Mouse (Mus musculus) left cerebral cortex, adult 18-20 months (tissue): Measurements from ENCODE around the gene Slc35e3. TPM values are rescaled to one million over a fixed set of nuclear protein-coding genes. Genes with fewer than 3 reads are reported as not detected.
"Not testable (repeated sequence)": the region's sequence is repeated elsewhere in the genome, so short reads cannot be mapped to it uniquely, and the experiment has no call there.

ENCODE experiments used
- DNase-seq, 2 experiments: peaks; one replicate each; pipeline ENCODE4 v3.0.0; 2021 to 2022; ENCODE audit warnings: low spot score in 2 of 2, mixed read lengths in 1 of 2
- total RNA-seq, 2 experiments: library from RNA; stranded (reverse); gene quantifications; 2 replicates each; pipeline ENCODE4 v1.2.3; 2021

The Slc35e3 gene
- total RNA-seq, 2 experiments from 2014 or later = 29.9 to 30.8 TPM

GRCm38 (mm10) chr10:117715654-117716053 lies 30.5 kb downstream of the Slc35e3 start:
- not testable (repeated sequence) for DNase-seq

GRCm38 (mm10) chr10:117714928-117715500 lies 31.2 kb downstream of the Slc35e3 start:
- no peak for DNase-seq

- no peak for DNase-seq
These were observed 32.1 kb downstream of the Slc35e3 start for GRCm38 (mm10) chr10:117714048-117714545.

DNA sequence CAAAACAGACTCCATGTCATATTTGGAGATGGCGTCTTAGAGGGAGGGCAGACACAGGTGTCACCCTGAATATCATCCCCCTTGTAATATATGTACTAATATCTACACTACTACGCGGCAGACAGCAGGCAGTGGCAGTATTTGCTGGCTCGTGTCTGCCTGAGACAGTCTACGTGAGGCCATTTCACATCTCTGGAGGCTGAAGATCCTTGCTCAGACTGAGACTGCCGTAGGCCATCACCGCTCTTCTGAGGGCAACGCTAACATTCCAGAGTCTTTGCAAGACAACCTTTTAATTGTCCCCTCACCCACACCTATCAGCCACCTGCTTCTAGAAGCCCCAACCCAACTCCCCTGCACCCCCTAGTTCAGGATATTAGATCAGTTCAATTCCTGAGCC lies 32.7 kb downstream of the Slc35e3 start:
- no peak for DNase-seq

- DNase-seq = no peak
These were observed 33.3 kb downstream of the Slc35e3 start for GRCm38 (mm10) chr10:117712871-117713270.

DNA sequence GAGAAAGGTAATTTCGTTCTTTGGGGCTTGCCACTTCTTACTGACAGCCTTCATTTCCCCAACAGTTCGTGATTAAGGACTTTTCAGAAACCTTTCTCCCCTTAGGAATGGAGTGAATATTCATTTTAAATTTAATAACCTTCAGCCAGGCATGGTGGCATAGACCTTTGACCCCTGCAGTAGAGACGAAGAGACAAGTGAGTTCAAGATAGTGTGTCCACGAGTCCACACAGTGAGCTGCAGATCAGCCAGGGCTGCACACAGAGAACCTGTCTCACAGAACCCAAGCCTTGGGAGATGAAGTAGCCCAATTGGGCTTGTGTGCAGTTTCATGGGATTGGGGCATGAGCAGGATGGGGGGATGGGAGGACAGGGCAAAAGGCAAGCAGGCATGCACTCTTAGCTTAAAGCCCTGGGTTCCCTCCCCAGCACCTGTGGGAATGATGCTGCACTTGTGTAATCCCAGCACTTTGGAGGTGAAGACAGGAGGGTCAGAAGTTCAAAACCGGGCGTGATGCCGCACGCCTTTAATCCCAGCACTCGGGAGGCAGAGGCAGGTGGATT lies 33.9 kb downstream of the Slc35e3 start:
- no peak for DNase-seq

- no peak for DNase-seq
These were observed 34.8 kb downstream of the Slc35e3 start for GRCm38 (mm10) chr10:117711408-117711807.

DNA sequence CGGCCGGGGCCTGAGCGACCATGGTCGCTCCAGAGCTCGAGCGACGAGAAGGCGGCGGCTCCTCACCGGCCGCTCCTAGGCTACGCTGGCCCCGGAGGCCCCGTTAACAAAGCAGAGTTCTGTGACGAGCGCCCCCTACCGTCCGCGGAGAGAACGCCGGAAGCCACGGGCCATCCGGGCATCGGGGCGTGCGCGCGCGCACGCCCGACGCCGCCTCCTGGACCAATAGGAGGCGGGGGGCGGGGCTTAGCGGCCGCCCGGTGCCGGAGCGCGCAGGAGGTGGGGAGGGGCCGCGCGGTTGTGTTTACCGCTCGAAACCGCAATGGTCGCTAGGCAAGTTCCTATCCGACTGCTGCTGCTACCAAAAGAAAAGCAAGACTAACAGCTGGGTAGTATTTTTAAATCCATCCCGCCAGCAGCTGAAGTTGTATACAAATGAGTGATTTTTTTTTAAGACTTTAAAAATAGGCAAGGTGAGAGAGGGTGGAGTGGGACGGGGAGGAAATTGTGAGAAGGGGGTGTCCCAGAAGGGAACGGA lies 35.5 kb downstream of the Slc35e3 start, which contains the start of gene Mdm2:
Mdm2 (minus strand) TSS at position 155 of the 538 bp plus-strand sequence.
- peak; percentile 96 to 99 for DNase-seq

GRCm38 (mm10) chr10:117709930-117710603 lies 36.1 kb downstream of the Slc35e3 start:
- peak; percentile 45 to 65 for DNase-seq

GRCm38 (mm10) chr10:117709326-117709830 lies 36.8 kb downstream of the Slc35e3 start:
- no peak for DNase-seq

- no peak for DNase-seq
These were observed 37.3 kb downstream of the Slc35e3 start for GRCm38 (mm10) chr10:117708856-117709255.

DNA sequence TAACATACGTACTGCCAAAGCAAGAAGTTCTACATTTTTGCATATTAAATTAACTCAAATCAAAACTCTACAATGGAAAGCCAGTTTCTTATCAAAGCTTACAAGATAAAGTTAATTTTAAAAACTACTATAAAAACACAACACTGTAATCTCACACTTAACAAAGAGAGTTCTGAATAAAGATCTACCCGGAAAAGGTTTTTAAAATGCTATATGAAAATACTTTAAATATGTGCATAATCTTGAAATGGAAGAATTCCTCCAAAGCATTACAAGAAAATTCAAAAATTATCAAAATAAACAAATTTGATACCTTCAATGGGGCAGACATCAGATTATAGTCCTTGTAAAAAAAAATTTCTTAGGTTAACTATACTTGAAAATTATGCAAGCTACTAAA lies 37.8 kb downstream of the Slc35e3 start:
- DNase-seq = no peak

DNA sequence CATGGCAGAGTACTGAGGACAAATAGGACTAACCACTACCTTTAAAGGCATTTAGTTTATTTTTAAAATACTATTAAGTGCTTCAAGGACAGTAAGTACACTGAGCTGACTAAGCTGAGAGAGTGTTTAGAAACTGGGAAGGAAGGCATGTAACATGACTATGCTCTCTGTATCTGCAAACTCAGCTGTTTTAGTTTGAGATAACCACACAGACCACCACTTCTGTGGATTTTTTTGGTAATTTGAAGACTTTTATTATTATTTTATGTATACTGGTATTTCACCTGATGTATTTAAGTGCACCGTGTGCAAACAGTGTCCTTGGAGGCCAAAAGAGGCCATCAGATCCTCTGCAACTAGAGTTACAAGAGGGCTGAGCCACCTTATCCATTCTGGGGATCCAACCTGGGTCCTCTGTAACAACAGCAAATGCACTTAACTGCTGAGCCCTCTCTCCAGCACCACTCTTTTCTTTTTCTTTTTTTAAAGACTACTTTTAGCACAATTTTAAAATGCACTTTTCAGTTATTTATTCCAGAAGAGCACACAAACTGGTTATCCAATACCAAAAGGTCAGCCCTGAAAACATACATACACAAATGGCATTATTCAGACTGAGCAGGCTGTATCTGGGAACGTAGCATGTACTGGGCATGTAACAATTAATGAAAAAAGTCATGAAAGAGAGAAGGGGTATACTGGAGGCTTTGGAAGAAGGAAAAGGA lies 38.9 kb downstream of the Slc35e3 start:
- no peak for DNase-seq

DNA sequence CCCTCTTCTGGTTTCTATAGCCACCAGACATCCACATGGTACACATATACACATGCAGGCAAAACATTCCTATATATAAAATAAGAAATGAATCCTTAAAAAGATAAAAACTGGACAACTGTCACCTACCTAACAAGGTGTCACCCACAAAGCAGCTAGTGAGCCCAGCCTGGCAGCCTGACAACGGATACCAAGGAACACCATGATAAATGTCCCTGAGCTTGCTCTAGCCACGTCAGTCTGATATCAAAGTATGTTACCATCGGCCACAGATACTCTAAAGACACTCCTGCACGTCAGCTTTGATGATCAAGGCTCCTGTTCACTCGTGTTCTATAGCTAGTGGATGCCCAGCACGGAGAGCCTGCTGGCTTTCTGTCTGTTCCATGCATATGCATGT lies 39.7 kb downstream of the Slc35e3 start:
- no peak for DNase-seq

DNA sequence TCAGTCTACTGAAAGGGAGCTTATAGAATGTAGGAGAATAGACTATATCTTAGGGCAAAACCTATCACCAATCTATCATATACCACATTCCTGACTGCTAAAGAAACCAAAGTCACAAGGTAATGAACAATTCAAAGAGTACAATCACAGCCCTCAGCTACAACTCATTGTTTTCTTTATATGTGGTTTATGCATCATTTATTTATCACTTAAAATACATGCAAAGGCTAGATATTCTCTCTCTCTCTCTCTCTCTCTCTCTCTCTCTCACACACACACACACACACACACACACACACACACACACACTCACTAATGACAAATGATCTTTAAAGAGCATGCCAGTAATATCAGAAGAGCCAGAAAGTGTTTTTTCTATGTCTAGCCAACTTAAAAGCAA lies 40.4 kb downstream of the Slc35e3 start:
- no peak for DNase-seq

GRCm38 (mm10) chr10:117704964-117705335 lies 41.2 kb downstream of the Slc35e3 start:
- DNase-seq = no peak

DNA sequence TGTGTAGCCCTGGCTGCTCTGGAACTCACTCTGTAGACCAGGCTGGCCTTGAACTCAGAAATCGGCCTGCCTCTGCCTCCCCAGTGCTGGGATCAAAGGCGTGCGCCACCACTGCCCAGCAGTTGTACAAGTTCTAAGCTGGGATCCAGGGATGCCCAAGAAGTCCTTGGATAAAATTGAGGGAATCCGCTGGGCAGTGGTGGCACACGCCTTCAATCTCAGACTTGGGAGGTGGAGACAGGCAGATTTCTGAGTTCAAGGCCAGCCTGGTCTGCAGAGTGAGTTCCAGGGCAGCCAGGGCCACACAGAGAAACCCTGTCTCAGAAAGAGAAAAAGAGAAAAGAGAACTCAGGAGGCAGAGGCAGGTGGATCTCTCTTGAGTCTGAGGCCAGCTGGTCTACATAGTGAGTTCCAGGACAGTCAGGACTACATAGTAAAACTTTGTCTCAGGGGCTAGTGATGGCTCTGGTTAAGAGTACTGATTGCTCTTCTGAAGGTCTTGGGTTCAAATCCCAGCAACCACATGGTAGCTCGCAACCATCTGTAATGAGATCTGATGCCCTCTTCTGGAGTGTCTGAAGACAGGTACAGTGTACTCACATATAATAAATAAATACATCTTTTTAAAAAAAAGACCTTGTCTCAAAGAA lies 41.7 kb downstream of the Slc35e3 start:
- not testable (repeated sequence) for DNase-seq

DNA sequence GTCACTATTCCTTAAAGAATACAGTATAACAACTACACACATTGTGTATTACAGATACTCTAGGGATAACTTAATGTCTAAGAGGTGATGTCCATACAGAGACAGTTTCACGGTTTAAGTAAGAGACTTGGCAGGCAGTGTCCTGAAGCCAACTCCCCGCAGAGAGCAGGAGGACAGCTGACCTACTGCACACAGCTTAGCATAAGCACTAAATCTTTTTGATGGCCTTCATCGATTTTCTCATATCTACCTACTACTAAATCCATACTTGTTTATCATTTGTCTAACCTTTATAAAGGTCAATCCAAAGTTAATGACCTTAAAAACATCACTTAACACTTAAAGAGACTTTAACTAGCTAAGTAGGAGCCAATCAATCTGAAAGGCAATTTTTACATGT lies 42.7 kb downstream of the Slc35e3 start:
- no peak for DNase-seq

- no peak for DNase-seq
These were observed 43.9 kb downstream of the Slc35e3 start for GRCm38 (mm10) chr10:117702024-117702833.
